Mouse (Mus musculus) kidney, adult 2 months (tissue): ENCODE data around the gene Tiam1.

ENCODE experiments used
- CTCF ChIP-seq: fragments of 200-500 bp; conservative IDR thresholded peaks from 2 replicates; pipeline ENCODE4 v1.5.1; 2011; ENCODE audit warnings: low read depth, mild to moderate bottlenecking, control low read depth, low read length, moderate library complexity, mixed read lengths; ENCODE audit not compliant: insufficient read depth, insufficient read length
- POLR2A ChIP-seq: fragments of 200-500 bp; IDR thresholded peaks from one replicate; pipeline ENCODE4 v1.6.1; 2011; ENCODE audit warnings: low read depth, low read length, control low read depth

GRCm38 (mm10) chr16:89923311-89923710, 220.3 kb downstream of the Tiam1 start:
- TF ChIP-seq POLR2A (no peak), CTCF (no peak)
